Mouse (Mus musculus) MEL (cell line): ENCODE data around the gene Galnt17. TPM values are rescaled to one million over a fixed set of nuclear protein-coding genes. Genes with fewer than 3 reads are reported as not detected.

Source experiments
- DNase-seq: peaks from one replicate; pipeline ENCODE4 v3.0.0; 2011; ENCODE audit warnings: low read depth, low spot score
- H3K27ac ChIP-seq: 2 replicates; pipeline ENCODE4 v1.5.1; 2012; ENCODE audit warnings: low read depth, mild to moderate bottlenecking, control low read depth, low read length, moderate library complexity; ENCODE audit not compliant: control insufficient read depth
- H3K27me3 ChIP-seq, 2 experiments: fragments of 150-350 bp in 1 of 2; sonication (generic) in 1 of 2; 2 replicates each; pipeline ENCODE4 v1.6.1; 2012; ENCODE audit warnings: low read length in 2 of 2, mild to moderate bottlenecking in 2 of 2, improper control_type of control experiment in 1 of 2, moderate library complexity in 1 of 2; ENCODE audit not compliant: insufficient read depth in 2 of 2, control insufficient read depth in 1 of 2
- H3K36me3 ChIP-seq, 2 experiments: 2 replicates each; pipeline ENCODE4 v1.6.1; 2012 to 2014; ENCODE audit warnings: low read length in 2 of 2, improper control_type of control experiment in 1 of 2, inconsistent platforms in 1 of 2, mild to moderate bottlenecking in 1 of 2; ENCODE audit not compliant: insufficient read depth in 2 of 2, control insufficient read depth in 1 of 2
- H3K4me1 ChIP-seq, 2 experiments: fragments of 150-350 bp in 1 of 2; sonication (generic) in 1 of 2; 2 replicates each; pipeline ENCODE4 v1.6.1; 2012; ENCODE audit warnings: low read length in 2 of 2, improper control_type of control experiment in 1 of 2, mild to moderate bottlenecking in 1 of 2; ENCODE audit not compliant: insufficient read depth in 2 of 2, control insufficient read depth in 1 of 2
- H3K4me3 ChIP-seq, 2 experiments: fragments of 150-350 bp in 1 of 2; sonication (generic) in 1 of 2; 2 replicates each; pipeline ENCODE4 v1.5.1; 2012; ENCODE audit warnings: low read depth in 2 of 2, low read length in 2 of 2, mild to moderate bottlenecking in 2 of 2, moderate library complexity in 2 of 2, control low read depth in 1 of 2, improper control_type of control experiment in 1 of 2; ENCODE audit not compliant: control insufficient read depth in 1 of 2, insufficient read depth in 1 of 2
- H3K79me2 ChIP-seq: 2 replicates; pipeline ENCODE4 v1.6.1; 2012; ENCODE audit warnings: mild to moderate bottlenecking, low read length, moderate library complexity; ENCODE audit not compliant: control insufficient read depth, poor library complexity, insufficient read depth
- H3K9ac ChIP-seq: 2 replicates; pipeline ENCODE4 v1.6.1; 2012; ENCODE audit warnings: low read depth, mild to moderate bottlenecking, control low read depth, low read length, moderate library complexity; ENCODE audit not compliant: control insufficient read depth, poor library complexity, severe bottlenecking
- H3K9me3 ChIP-seq: fragments of 150-350 bp; sonication (generic); replicated peaks from 2 replicates; pipeline ENCODE4 v1.6.1; 2012; ENCODE audit warnings: mild to moderate bottlenecking, low read length, improper control_type of control experiment, moderate library complexity; ENCODE audit not compliant: insufficient read depth
- E2F4 ChIP-seq: IDR thresholded peaks from 2 replicates; pipeline ENCODE4 v1.6.1; 2011; ENCODE audit warnings: low read depth, low read length, improper control_type of control experiment, borderline replicate concordance
- ELF1 ChIP-seq: IDR thresholded peaks from 2 replicates; pipeline ENCODE4 v1.6.1; 2014; ENCODE audit warnings: low read depth, mild to moderate bottlenecking, inconsistent platforms, low read length, improper control_type of control experiment, moderate library complexity
- EP300 ChIP-seq, 2 experiments: IDR thresholded peaks; 2 replicates each; pipeline ENCODE4 v1.6.1; 2011; ENCODE audit warnings: improper control_type of control experiment in 2 of 2, low read length in 2 of 2, low read depth in 1 of 2, mild to moderate bottlenecking in 1 of 2
- ETS1 ChIP-seq: IDR thresholded peaks from 2 replicates; pipeline ENCODE4 v1.6.1; 2012; ENCODE audit warnings: low read depth, mild to moderate bottlenecking, inconsistent platforms, low read length, improper control_type of control experiment, moderate library complexity
- HCFC1 ChIP-seq: IDR thresholded peaks from 2 replicates; pipeline ENCODE4 v1.6.1; 2012; ENCODE audit warnings: low read depth, mild to moderate bottlenecking, inconsistent platforms, low read length, improper control_type of control experiment, moderate library complexity
- MAFK ChIP-seq: IDR thresholded peaks from 2 replicates; pipeline ENCODE4 v1.6.1; 2011; ENCODE audit warnings: low read depth, mild to moderate bottlenecking, low read length, improper control_type of control experiment, borderline replicate concordance
- MAX ChIP-seq: IDR thresholded peaks from 2 replicates; pipeline ENCODE4 v1.6.1; 2011; ENCODE audit warnings: low read length, improper control_type of control experiment
- MAZ ChIP-seq: IDR thresholded peaks from 2 replicates; pipeline ENCODE4 v1.6.1; 2012; ENCODE audit warnings: low read depth, mild to moderate bottlenecking, inconsistent platforms, low read length, improper control_type of control experiment
- MXI1 ChIP-seq: IDR thresholded peaks from 2 replicates; pipeline ENCODE4 v1.6.1; 2011; ENCODE audit warnings: mild to moderate bottlenecking, low read depth, low read length, improper control_type of control experiment
- MYB ChIP-seq: IDR thresholded peaks from 2 replicates; pipeline ENCODE4 v1.6.1; 2011; ENCODE audit warnings: mild to moderate bottlenecking, low read depth, low read length, improper control_type of control experiment
- MYC ChIP-seq: IDR thresholded peaks from 2 replicates; pipeline ENCODE4 v1.6.1; 2011; ENCODE audit warnings: low read depth, mild to moderate bottlenecking, low read length, improper control_type of control experiment, moderate library complexity
- NELFE ChIP-seq: IDR thresholded peaks from 2 replicates; pipeline ENCODE4 v1.6.1; 2011; ENCODE audit warnings: low read depth, low read length, improper control_type of control experiment
- NRF1 ChIP-seq: IDR thresholded peaks from 2 replicates; pipeline ENCODE4 v1.6.1; 2014; ENCODE audit warnings: low read depth, mild to moderate bottlenecking, inconsistent platforms, low read length, improper control_type of control experiment, moderate library complexity; ENCODE audit not compliant: poor library complexity, insufficient read depth, severe bottlenecking
- POLR2A ChIP-seq, 2 experiments: IDR thresholded peaks; 2 replicates each; pipeline ENCODE4 v1.6.1; 2011 to 2012; ENCODE audit warnings: low read length in 2 of 2, mild to moderate bottlenecking in 2 of 2, control low read depth in 1 of 2, improper control_type of control experiment in 1 of 2, low read depth in 1 of 2, moderate library complexity in 1 of 2; ENCODE audit not compliant: control insufficient read depth in 1 of 2, insufficient read depth in 1 of 2, poor library complexity in 1 of 2
- RAD21 ChIP-seq: IDR thresholded peaks from 2 replicates; pipeline ENCODE4 v1.6.1; 2011; ENCODE audit warnings: mild to moderate bottlenecking, low read depth, low read length, improper control_type of control experiment
- RCOR1 ChIP-seq: IDR thresholded peaks from 2 replicates; pipeline ENCODE4 v1.6.1; 2012; ENCODE audit warnings: low read depth, mild to moderate bottlenecking, inconsistent platforms, low read length, improper control_type of control experiment
- SMC3 ChIP-seq: IDR thresholded peaks from 2 replicates; pipeline ENCODE4 v1.6.1; 2011; ENCODE audit warnings: low read depth, low read length, improper control_type of control experiment
- TCF12 ChIP-seq: IDR thresholded peaks from 2 replicates; pipeline ENCODE4 v1.6.1; 2014; ENCODE audit warnings: low read depth, mild to moderate bottlenecking, inconsistent platforms, low read length, improper control_type of control experiment, moderate library complexity
- USF1 ChIP-seq: IDR thresholded peaks from 2 replicates; pipeline ENCODE4 v1.6.1; 2014; ENCODE audit warnings: low read depth, mild to moderate bottlenecking, inconsistent platforms, low read length, improper control_type of control experiment, moderate library complexity
- ZC3H11A ChIP-seq: IDR thresholded peaks from 2 replicates; pipeline ENCODE4 v1.6.1; 2012; ENCODE audit warnings: low read depth, mild to moderate bottlenecking, inconsistent platforms, low read length, improper control_type of control experiment
- ZKSCAN1 ChIP-seq: IDR thresholded peaks from 2 replicates; pipeline ENCODE4 v1.6.1; 2012; ENCODE audit warnings: low read depth, mild to moderate bottlenecking, inconsistent platforms, low read length, improper control_type of control experiment, moderate library complexity
- polyA plus RNA-seq, 2 experiments: library from polyadenylated mRNA; stranded (reverse) in 1 of 2; unstranded in 1 of 2; fragments of >175 nt in 1 of 2; fragments of >200 nt in 1 of 2; gene quantifications; 2 replicates each; pipeline versions ENCODE4 v1.2.1 to v1.2.4; 2012; ENCODE audit warnings: low replicate concordance in 2 of 2, low read depth in 1 of 2; ENCODE audit not compliant: insufficient read length in 2 of 2, insufficient read depth in 1 of 2, missing spikeins in 1 of 2
- total RNA-seq: library from RNA; depleted of rRNA; stranded (reverse); fragments of 300-350 nt; gene quantifications from 2 replicates; pipeline ENCODE4 v1.2.3, GENCODE M21; 2012

Gene Galnt17
- total and polyA plus RNA-seq, 3 experiments = not detected

GRCm38 (mm10) chr5:131165681-131166080 is 142.6 kb downstream of the Galnt17 start:
- Histone ChIP-seq H3K4me3 (no peak overlapping the region), H3K27ac (no peak overlapping the region), H3K36me3 (no peaks in the 10 kb centered on the region), H3K9me3 (no peaks in the 10 kb centered on the region), H3K4me1 (no peaks in the 10 kb centered on the region), H3K27me3 (no peaks in the 10 kb centered on the region)
- no peak for DNase-seq
- TF ChIP-seq NRF1 (no peak), ETS1 (no peak), RAD21 (no peak), EP300 (IDR thresholded peaks at IDR 0.05; ENCODE audit: low read depth in 1 of 2, low read length in 2 of 2) (no peak), MYC (no peak), MAX (no peak), MAFK (no peak), HCFC1 (no peak), NELFE (no peak)
- TF ChIP-seq, all 39 proteins: peak for 0
- no peak overlapping the region for H3K9ac ChIP-seq
- H3K79me2 ChIP-seq = no peaks in the 10 kb centered on the region

GRCm38 (mm10) chr5:131157866-131158265 is 150.4 kb downstream of the Galnt17 start:
- TF ChIP-seq ELF1 (no peak), ZKSCAN1 (no peak), MYB (no peak), MXI1 (no peak), RCOR1 (no peak), MAZ (no peak), E2F4 (no peak), USF1 (no peak), ZC3H11A (no peak), NELFE (no peak), SMC3 (no peak), POLR2A (IDR thresholded peaks at IDR 0.05; ENCODE audit: control insufficient read depth in 1 of 2, insufficient read depth in 1 of 2, low read depth in 1 of 2, low read length in 2 of 2, poor library complexity in 1 of 2) (no peak), TCF12 (no peak)
- no peaks in the 10 kb centered on the region for H3K36me3 ChIP-seq
- H3K9ac ChIP-seq = no peak overlapping the region
- no peak overlapping the region for H3K4me3 ChIP-seq
- H3K27ac ChIP-seq = no peak overlapping the region
- H3K27me3 ChIP-seq = no peaks in the 10 kb centered on the region
- no peaks in the 10 kb centered on the region for H3K79me2 ChIP-seq
- no peak for DNase-seq
- no peaks in the 10 kb centered on the region for H3K9me3 ChIP-seq
- no peaks in the 10 kb centered on the region for H3K4me1 ChIP-seq
